Comparison of ENCODE assay signal across 9 mouse cellular contexts in genomic region chr4:45755881-45756280, GRCm38 (mm10). TPM values are rescaled to one million over a fixed set of nuclear protein-coding genes. Genes with fewer than 3 reads are reported as not detected.
DNase-seq lines count a peak whose midpoint lies in the region; ATAC-seq lines count a peak whose summit lies in the region.
"Had no signal": no experiment of that assay in that cellular context is flagged by ENCODE, and none has a peak within 500 bp of the region (broad histone marks: within the 10 kb centered on the region; RNA-seq: fewer than 3 reads in every experiment).

No protein-coding gene starts in this region.

- peaks cover 26% of the 10 kb centered on the region; the same call in 1 of the 2 replicates for H3K4me1 ChIP-seq in kidney, embryonic 14.5 days (ENCODE audit: control insufficient read depth, insufficient read depth, low read length)
- peaks cover 47% of the 10 kb centered on the region for H3K4me1 ChIP-seq in embryonic facial prominence, embryonic 13.5 days
- peaks cover 13% of the 10 kb centered on the region for H3K4me1 ChIP-seq in lung, embryonic 16.5 days (replicated peaks; ENCODE audit: control insufficient read depth, insufficient read depth, low read length)

- no peaks in the 10 kb centered on the region for H3K36me3 ChIP-seq in kidney, embryonic 14.5 days (ENCODE audit: control insufficient read depth, insufficient read depth, low read length)
- H3K36me3 ChIP-seq in embryonic facial prominence, embryonic 13.5 days, result no peaks in the 10 kb centered on the region
- no peaks in the 10 kb centered on the region for H3K36me3 ChIP-seq in lung, embryonic 16.5 days (ENCODE audit: control insufficient read depth, insufficient read depth, low read length)
- H3K36me3 ChIP-seq: G1E had no signal

- no peaks in the 10 kb centered on the region for H3K9me3 ChIP-seq in kidney, embryonic 14.5 days (ENCODE audit: control insufficient read depth, low read length)
- no peaks in the 10 kb centered on the region for H3K9me3 ChIP-seq in embryonic facial prominence, embryonic 13.5 days
- no peaks in the 10 kb centered on the region for H3K9me3 ChIP-seq in lung, embryonic 16.5 days (ENCODE audit: control insufficient read depth, low read length)
- H3K9me3 ChIP-seq: G1E had no signal

- H3K9ac ChIP-seq in kidney, embryonic 14.5 days (ENCODE audit: low read depth, low read length), result 0 out of 2 replicates have a peak overlapping the region, but pooled peaks have one; percentile 7
- no peak overlapping the region for H3K9ac ChIP-seq in embryonic facial prominence, embryonic 13.5 days
- H3K9ac ChIP-seq in lung, embryonic 16.5 days (ENCODE audit: low read length), result no peak overlapping the region

- DNase-seq in kidney, postnatal 25 days, result no peak
- DNase-seq in layer of hippocampus, adult 11-12 months (ENCODE audit: low spot score), result peak; percentile 83
- peak; percentile 23 to 25 for DNase-seq in urinary bladder, postnatal 36 days (ENCODE audit: low spot score in 2 of 2)
- DNase-seq in adipocyte (ENCODE audit: low spot score), result no peak
- no peak for DNase-seq in embryo, embryonic 9.5 days (ENCODE audit: extremely low spot score)

- no peak overlapping the region for H3K4me3 ChIP-seq in kidney, embryonic 14.5 days (ENCODE audit: low read length)
- H3K4me3 ChIP-seq in embryonic facial prominence, embryonic 13.5 days, result no peak overlapping the region
- no peak overlapping the region for H3K4me3 ChIP-seq in lung, embryonic 16.5 days (ENCODE audit: low read length)

- H3K27ac ChIP-seq in kidney, embryonic 14.5 days (ENCODE audit: low read depth, low read length), result no peak overlapping the region
- H3K27ac ChIP-seq in embryonic facial prominence, embryonic 13.5 days, result peak overlapping the region; percentile 11; the same call in 1 of the 2 replicates
- H3K27ac ChIP-seq in lung, embryonic 16.5 days (ENCODE audit: low read length), result no peak overlapping the region; the same call in 1 of the 2 replicates

- no peaks in the 10 kb centered on the region for H3K27me3 ChIP-seq in kidney, embryonic 14.5 days (ENCODE audit: control insufficient read depth, insufficient read depth, low read length)
- H3K27me3 ChIP-seq in embryonic facial prominence, embryonic 13.5 days, result peaks cover 20% of the 10 kb centered on the region; the same call in 1 of the 2 replicates
- no peaks in the 10 kb centered on the region for H3K27me3 ChIP-seq in lung, embryonic 16.5 days (ENCODE audit: control insufficient read depth, insufficient read depth, low read depth, low read length)

- H3K4me2 ChIP-seq in kidney, embryonic 14.5 days (replicated peaks; ENCODE audit: low read depth, low read length), result no peak overlapping the region
- H3K4me2 ChIP-seq in embryonic facial prominence, embryonic 13.5 days, result no peak overlapping the region
- no peak overlapping the region for H3K4me2 ChIP-seq in lung, embryonic 16.5 days (ENCODE audit: low read depth, low read length)

- WGBS in kidney, embryonic 14.5 days, result 65% methylated on average over 17 of the region's 17 CpGs
- WGBS in embryonic facial prominence, embryonic 13.5 days, result 50% methylated on average over 17 of the region's 17 CpGs
- WGBS in lung, embryonic 16.5 days, result 45% methylated on average over 17 of the region's 17 CpGs

- ATAC-seq in kidney, embryonic 14.5 days (ENCODE audit: low FRiP score, low TSS enrichment), result no peak
- ATAC-seq in embryonic facial prominence, embryonic 13.5 days (ENCODE audit: insufficient number of reproducible peaks, insufficient read depth, low FRiP score, low TSS enrichment, low read depth), result no peak
- peak; percentile 86 for ATAC-seq in lung, embryonic 16.5 days (ENCODE audit: low read depth)

RNA-seq across cellular contexts. Expression of gene Aldh1b1, which starts 42.9 kb away (rescaled TPM):
- polyA plus RNA-seq in kidney, embryonic 14.5 days (2014; fragmentation: Nextera tagmentation; extraction: Ambion mirVana), result 2.0 and 2.2 TPM in 2 replicates
- 4.3 and 6.7 TPM in 2 replicates for polyA plus RNA-seq in embryonic facial prominence, embryonic 13.5 days (2015; fragmentation: Nextera tagmentation; extraction: Ambion mirVana)
- polyA plus RNA-seq in lung, embryonic 16.5 days (2015; fragmentation: Nextera tagmentation; extraction: Ambion mirVana), result 9.4 and 10.3 TPM in 2 replicates
- polyA plus RNA-seq: G1E had no signal

Comparison
In these comparisons a context has a peak if more than half of its experiments do, and no peak if none do; other contexts are left out.
1. DNase-seq: peak in layer of hippocampus, adult 11-12 months (single experiment) and urinary bladder, postnatal 36 days (2 of 2); none in kidney, postnatal 25 days (0 of 2), adipocyte (single experiment) and embryo, embryonic 9.5 days (single experiment).